Mouse (Mus musculus): Measurements from ENCODE around the gene Olfr961.

Olfr961 gene

DNA sequence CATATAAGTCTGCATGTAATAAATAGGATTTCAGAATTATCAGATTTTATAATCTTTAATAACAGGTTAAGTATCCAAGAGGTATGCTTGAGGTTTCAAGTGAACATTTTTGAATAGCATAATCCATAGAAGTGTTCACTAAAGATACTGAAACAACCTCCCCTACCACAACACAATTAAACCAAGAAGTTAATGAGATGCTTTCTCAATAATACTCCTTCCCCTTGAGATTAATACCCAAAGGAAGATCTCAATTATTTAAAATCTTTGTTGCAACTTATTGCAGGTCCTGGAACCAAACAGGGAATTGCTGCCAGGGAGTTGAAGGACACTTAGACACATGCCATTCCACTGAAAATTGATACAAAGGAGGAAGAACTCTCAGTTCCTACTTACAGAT is at the start of gene Olfr961:
Gene Olfr961, plus strand, starts transcription at position 301 of the 400 bp plus-strand sequence.
- no peak for DNase-seq

- DNase-seq = no peak
These were observed 42.2 kb upstream of the Olfr961 start for GRCm38 (mm10) chr9:39602536-39603332.

DNA sequence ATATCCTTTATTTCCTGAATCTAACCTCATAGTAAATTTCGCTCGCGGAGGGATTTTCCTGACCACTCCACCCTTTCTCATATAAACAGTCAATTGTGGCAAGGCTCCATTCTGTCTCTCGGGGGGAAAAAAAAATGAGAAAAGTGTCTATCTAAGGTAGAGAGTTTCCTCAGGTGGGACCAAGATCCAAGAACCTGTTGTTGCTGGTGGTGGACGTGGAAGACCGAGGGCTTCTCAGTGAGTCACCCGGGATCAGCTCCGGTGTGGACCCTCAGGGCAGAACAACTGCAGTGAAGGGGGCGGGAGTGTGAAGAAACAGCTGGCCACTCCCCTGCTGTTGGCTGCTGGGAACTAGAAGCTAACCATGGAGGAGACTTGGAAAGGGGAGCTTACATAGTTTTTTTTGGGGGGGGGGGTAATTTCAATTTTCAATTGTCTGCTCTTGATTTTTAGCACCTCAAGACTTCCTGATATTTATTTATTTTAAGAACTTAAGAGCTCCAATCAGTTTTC is 41.5 kb upstream of the Olfr961 start:
- DNase-seq = no peak

DNA sequence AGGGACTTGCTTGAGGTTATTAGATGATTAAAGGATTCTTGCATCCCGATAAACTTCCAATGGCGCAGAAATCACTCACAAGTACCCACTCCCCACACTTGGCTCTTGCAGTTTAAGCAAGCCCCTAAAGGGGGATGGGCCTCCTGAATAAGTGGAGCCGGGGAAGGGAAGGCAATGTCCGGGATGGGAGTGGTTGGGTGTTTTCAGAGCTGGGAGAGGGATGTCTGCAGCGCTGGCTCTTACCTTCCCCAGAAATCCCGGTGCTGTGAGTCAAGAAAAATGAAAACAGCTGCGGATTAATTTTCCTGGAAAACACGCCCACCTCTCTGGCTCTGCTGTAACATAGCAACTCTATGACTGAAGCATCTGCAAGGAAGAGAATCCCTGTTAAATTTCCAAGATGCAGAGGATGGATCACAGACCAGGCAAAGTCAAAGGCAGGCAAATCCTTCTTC is 40.9 kb upstream of the Olfr961 start, which contains the start of gene AW551984:
Gene AW551984, minus strand, starts transcription at position 405 of the 455 bp plus-strand sequence.
- no peak for DNase-seq

DNA sequence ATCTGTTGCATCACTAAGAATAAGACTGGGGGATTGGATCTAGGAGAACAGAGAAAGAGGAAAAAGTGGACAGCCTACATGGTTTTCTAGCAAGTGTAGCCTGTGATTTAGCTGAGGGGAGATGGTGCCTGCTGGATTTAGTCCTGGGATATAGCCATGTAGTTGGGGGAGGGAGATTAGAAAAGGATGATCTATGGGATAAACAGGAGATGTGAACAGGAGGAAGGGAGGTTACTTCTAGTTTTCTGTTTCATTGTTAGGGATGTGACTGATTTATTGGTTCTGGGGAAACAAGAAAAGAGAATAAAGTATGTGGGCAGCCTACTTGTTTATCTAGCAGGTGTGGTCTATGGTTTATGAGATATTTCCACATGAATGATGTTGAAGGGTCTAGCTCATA is 36.4 kb upstream of the Olfr961 start:
- no peak for DNase-seq

- no peak for DNase-seq
These were observed 34.5 kb upstream of the Olfr961 start, which contains the start of gene Olfr148 for GRCm38 (mm10) chr9:39610355-39610754. Gene Olfr148 (plus strand): TSS chr9:39610655.

DNA sequence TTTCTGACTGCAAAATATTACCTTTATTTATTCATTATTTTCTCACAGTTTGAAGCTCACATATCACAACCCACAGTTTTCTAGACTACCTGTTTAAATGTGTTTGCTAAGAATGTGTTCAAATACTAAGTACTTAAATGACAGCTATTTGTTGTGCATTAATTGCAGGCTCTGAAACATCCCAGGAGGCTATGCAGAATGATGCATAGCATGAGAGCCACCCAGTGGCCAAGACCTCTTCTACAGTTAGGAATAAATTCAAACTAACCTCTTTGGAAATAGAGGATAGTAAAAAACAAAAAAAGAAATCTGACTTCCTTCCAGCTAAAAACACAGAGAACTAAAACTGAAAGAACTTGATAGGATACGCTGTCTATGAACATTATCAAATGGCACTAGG is 32.9 kb upstream of the Olfr961 start:
- DNase-seq = no peak

GRCm38 (mm10) chr9:39621073-39621472 is 23.8 kb upstream of the Olfr961 start, which contains the start of gene Olfr960:
Gene Olfr960 (plus strand): TSS chr9:39621373.
- DNase-seq = no peak

GRCm38 (mm10) chr9:39623783-39624182 is 21.1 kb upstream of the Olfr961 start:
- no peak for DNase-seq

DNA sequence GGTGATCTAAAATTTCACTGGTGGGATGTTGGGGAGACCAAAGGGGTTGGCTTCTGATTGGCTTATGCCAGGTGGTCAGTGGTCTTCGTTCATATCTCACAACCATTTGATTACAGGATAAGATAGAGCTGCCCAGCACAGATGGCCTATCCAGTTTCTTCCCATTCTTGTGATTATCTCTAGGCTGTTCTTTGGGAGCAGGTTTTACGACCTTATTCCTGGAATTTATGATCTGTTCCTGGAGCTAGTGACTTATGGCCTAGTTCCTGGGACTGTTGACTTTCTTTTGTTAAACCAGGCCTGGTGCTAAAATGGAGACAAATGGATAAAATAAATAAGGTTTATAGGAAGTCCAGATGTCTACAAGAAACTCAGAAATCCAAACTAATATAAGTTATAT is 20.2 kb upstream of the Olfr961 start:
- no peak for DNase-seq

DNA sequence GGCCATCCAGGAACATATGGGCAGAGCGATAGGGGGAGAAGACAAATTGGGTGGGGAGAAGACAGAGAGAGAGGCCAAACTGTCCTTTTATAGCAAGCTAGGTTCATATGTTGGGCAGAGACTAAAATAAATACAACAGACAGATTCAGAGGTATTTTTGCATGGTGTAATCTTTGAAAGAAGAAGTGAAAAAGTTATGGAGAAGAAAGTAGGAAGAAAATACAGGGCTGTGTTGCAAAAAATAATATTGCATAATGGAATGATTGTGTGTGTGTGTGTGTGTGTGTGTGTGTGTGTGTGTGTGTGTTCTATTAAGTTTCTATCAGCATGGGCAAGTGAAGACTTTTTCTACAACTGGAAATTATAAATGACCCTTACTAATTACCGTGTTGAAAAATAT is 15.8 kb upstream of the Olfr961 start:
- no peak for DNase-seq

DNA sequence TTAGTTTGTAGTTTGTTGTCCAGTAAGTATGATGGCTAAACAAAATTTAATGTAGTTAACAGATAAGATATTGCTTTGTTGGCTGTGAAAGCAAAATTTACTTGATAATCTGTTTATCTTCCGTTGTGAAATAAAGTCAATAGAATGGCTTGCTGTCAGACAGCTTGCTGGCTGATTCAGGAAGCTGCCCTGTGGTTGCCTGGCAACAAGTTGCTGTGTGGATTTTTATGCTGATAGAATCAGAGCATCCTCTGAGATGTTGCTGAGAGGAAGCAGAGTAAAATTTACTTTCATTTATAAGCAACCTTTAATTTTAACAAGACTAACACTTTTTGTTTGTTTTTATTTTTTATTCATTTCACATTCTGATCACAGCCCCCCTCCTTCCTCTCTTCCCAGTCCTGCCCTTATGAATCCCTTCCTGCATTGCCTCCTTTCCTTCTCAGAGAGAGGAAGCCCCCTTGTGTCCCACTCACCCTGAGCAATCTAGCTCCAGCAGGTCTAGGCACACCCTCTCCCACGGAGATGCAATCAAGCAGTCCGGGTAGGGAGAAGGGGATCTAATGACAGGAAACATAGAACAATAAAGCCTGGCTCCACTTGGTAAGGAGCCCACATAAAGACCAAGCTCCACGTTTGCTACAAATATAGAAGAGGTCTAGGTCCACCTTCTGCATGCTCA is 10.8 kb upstream of the Olfr961 start:
- DNase-seq = no peak

DNA sequence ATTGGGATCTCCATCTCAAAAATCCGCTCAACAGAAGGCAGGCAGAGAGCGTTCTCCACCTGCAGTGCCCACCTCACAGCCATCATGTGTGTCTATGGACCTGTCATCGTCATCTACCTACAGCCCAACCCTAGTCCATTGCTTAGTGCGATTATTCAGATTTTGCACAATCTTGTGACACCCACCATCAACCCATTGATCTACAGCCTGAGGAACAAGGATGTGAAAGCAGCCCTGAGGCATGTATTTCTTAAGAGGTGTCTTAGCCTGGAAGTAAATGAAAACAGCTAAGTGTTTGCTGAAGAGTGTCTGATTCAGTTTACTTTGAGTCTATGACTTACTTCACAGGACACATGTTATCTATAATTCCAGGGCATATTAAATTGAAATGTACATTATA is 2.5 kb downstream of the Olfr961 start:
- DNase-seq = no peak

DNA sequence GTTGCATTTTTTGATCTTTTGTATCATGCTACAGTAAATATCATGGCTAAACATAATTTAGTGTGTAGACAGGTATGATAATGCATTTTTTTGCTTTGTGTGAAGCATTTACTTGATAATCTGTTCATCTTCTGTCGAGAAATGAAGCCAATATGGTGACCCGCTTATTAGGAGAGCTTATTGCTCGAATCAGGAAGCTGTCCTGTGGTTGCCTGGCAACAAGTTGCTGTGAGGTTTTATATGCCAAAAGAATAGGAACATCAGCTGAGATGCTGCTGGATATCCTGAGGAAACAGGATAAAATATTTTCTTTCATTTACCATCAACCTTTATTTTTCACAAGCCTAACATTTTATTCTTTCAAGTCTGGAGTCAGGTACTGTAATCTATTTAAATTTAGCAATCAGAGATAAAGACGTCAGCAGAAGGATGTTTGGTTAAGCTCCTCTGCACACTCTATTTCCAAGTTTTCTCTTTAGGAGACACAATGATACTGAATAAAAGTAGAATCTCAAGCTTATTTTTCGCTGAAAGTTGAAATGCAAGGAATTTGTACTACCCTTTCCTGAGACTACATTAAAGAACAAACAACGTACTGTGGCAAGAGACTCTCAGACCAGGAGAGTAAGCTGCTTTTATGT is 10.0 kb downstream of the Olfr961 start:
- DNase-seq = no peak

DNA sequence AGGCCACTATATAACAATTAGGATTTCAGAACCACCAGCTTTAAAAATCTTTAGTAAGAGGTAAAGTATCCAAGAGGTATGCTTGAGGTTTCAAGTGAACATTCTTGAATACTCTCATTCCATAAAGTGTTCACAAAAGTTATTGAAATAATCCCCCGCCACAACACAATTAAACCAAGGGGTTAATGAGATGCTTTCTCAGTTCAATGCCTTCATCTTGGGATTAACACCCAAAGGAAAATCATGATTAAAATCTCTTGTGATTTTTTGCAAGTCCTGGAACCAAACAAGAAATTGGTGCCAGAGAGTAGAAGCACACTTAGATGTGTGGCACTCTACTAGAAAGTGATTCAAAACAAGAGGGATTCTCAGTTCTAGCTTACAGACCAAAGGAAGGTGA is 22.0 kb downstream of the Olfr961 start, which contains the start of gene Olfr963:
Gene Olfr963, plus strand, starts transcription at position 301 of the 400 bp plus-strand sequence.
- no peak for DNase-seq

DNA sequence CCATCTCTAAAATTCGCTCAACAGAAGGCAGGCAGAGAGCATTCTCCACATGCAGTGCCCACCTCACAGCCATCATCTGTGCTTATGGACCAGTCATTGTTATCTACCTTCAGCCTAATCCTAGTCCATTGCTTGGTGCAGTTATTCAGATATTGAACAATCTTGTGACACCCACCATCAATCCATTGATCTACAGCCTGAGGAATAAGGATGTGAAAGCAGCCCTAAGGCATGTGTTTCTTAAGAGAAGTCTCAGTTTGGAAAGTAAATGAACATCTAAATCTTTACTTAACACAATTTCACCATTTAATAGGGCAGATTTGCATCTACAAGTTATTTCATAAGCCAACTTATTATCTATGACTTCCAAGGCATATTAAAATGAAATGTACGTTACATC is 24.8 kb downstream of the Olfr961 start:
- DNase-seq = no peak

DNA sequence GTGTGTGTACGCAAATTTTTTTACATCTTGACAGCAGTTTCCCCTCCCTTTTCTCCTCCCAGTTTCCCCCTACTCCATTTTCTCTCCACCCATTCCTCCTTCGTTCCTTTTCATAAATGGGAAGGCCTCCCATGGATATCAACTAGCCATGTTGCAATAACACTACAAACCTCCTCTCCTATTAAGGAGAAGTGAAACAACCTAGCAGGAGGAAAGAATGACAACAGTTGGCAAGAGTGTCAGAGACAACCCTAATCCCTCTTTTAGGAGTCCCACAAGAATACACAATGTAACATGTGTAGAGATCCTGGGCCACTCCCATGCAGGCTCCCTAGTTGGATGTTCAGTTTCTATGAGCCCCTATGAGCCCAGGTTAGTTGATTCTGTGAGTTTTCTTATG is 29.9 kb downstream of the Olfr961 start:
- no peak for DNase-seq

DNA sequence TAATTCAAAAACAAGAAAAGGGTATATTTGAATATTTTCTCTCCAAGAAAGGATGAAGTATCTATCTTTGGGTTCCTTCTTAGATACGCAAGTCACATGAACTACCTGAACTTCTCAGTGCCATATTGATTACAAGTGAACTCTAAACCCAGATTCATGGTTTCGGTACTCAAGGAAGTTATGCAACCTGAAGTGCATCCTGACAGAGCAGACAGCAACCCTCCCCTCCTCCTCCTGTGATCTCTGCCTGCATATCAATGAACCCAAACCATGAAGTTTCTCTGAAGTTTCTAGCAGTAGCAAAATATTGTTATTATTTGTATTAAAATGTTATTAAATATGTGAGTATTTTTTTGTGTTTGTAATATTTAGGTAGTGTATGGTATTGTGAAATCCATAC is 33.7 kb downstream of the Olfr961 start:
- DNase-seq = no peak

- no peak for DNase-seq
These were observed 34.4 kb downstream of the Olfr961 start for GRCm38 (mm10) chr9:39679280-39679679.

All from spleen, adult 18-20 months (tissue).